Mouse (Mus musculus) adrenal gland, postnatal 25 days (tissue): Measurements from ENCODE around the gene Olfr1026. TPM values are rescaled to one million over a fixed set of nuclear protein-coding genes. Genes with fewer than 3 reads are reported as not detected.

ENCODE experiments used
- DNase-seq: peaks from one replicate; pipeline ENCODE4 v3.0.0; 2021; ENCODE audit warnings: mixed read lengths
- long read RNA-seq: library from polyadenylated mRNA; stranded (forward); transcript quantifications from one replicate; pipeline ENCODE4 v2.0.0, GENCODE M21; 2021
- total RNA-seq: library from RNA; stranded (reverse); gene quantifications from 2 replicates; pipeline ENCODE4 v1.2.3, GENCODE M21; 2021

Gene Olfr1026
- total RNA-seq: not detected in 2 replicates
- long read RNA-seq: 0 reads

- DNase-seq: no peak
Measured at GRCm38 (mm10) chr2:85921258-85921657, at the start of gene Olfr1026. Olfr1026 (plus strand) TSS chr2:85921558.

GRCm38 (mm10) chr2:85885340-85885739 is 36.0 kb upstream of the Olfr1026 start, which contains the start of gene Olfr1023:
Olfr1023 (plus strand) TSS chr2:85885640.
- DNase-seq: no peak

- DNase-seq: no peak
Measured at GRCm38 (mm10) chr2:85904952-85905351, 16.4 kb upstream of the Olfr1026 start, which contains the start of gene Olfr1024. Olfr1024 (minus strand) TSS chr2:85905052.

- DNase-seq: no peak
Measured at GRCm38 (mm10) chr2:85913197-85913596, 8.2 kb upstream of the Olfr1026 start.

GRCm38 (mm10) chr2:85914893-85915292 is 6.5 kb upstream of the Olfr1026 start, which contains the start of gene Olfr1025-ps1:
Olfr1025-ps1 (plus strand) TSS chr2:85915193.
- DNase-seq: no peak

- no peak for DNase-seq
Measured at GRCm38 (mm10) chr2:85950137-85950536, 28.8 kb downstream of the Olfr1026 start, which contains the start of gene Olfr1028. Olfr1028 (plus strand) TSS chr2:85950437.

- no peak for DNase-seq
Measured at GRCm38 (mm10) chr2:85973595-85973994, 52.2 kb downstream of the Olfr1026 start, which contains the start of gene Olfr1029. Olfr1029 (plus strand) TSS chr2:85973895.

Other genes starting within 250 kb of the Olfr1026 start
- gene Olfr1006, start 242.8 kb upstream of the Olfr1026 start, total RNA-seq: not detected in 2 replicates
- gene Olfr1008, start 232.1 kb upstream of the Olfr1026 start, total RNA-seq: not detected in 2 replicates
- 0.30 TPM in 1 of 2 replicates, not detected in the other for gene Olfr1009, start 206.1 kb upstream of the Olfr1026 start, total RNA-seq
- not detected in 2 replicates for gene Olfr1012, start 158.8 kb upstream of the Olfr1026 start, total RNA-seq
- gene Olfr1013, start 154.5 kb upstream of the Olfr1026 start, total RNA-seq: 0.06 TPM in 1 of 2 replicates, not detected in the other
- 0.38 TPM in 1 of 2 replicates, not detected in the other for gene Olfr1014, start 148.8 kb upstream of the Olfr1026 start, total RNA-seq
- not detected in 2 replicates for gene Olfr1015, start 139.5 kb upstream of the Olfr1026 start, total RNA-seq
- gene Olfr1016, start 119.0 kb upstream of the Olfr1026 start, total RNA-seq: not detected in 2 replicates
- gene Olfr1018, start 103.1 kb upstream of the Olfr1026 start, total RNA-seq: not detected in 2 replicates
- not detected in 2 replicates for gene Olfr1019, start 76.1 kb upstream of the Olfr1026 start, total RNA-seq
- not detected in 2 replicates for gene Olfr1020, start 74.5 kb upstream of the Olfr1026 start, total RNA-seq
- gene Olfr1022, start 53.0 kb upstream of the Olfr1026 start, total RNA-seq: not detected in 2 replicates
- not detected in 2 replicates for gene Olfr1023, start 35.9 kb upstream of the Olfr1026 start, total RNA-seq
- not detected in 2 replicates for gene Olfr1024, start 16.5 kb upstream of the Olfr1026 start, total RNA-seq
- gene Olfr1025-ps1, start 6.4 kb upstream of the Olfr1026 start, total RNA-seq: not detected in 2 replicates
- not detected in 2 replicates for gene Olfr1028, start 28.9 kb downstream of the Olfr1026 start, total RNA-seq
- gene Olfr1029, start 52.3 kb downstream of the Olfr1026 start, total RNA-seq: not detected in 2 replicates
- gene Olfr1030, start 57.7 kb downstream of the Olfr1026 start, total RNA-seq: not detected in 2 replicates
- gene Olfr1031, start 68.7 kb downstream of the Olfr1026 start, total RNA-seq: not detected in 2 replicates
- not detected in 2 replicates for gene Olfr1032, start 84.0 kb downstream of the Olfr1026 start, total RNA-seq
- gene Olfr1033, start 99.1 kb downstream of the Olfr1026 start, total RNA-seq: 4.5 and 4.9 TPM in 2 replicates
- gene Olfr1034, start 124.3 kb downstream of the Olfr1026 start, total RNA-seq: 0.29 and 0.33 TPM in 2 replicates
- gene Olfr1036, start 152.4 kb downstream of the Olfr1026 start, total RNA-seq: not detected in 2 replicates
- gene Olfr1037, start 165.8 kb downstream of the Olfr1026 start, total RNA-seq: not detected in 2 replicates
- not detected in 2 replicates for gene Olfr1039, start 214.4 kb downstream of the Olfr1026 start, total RNA-seq
- not detected in 2 replicates for gene Olfr1040, start 225.2 kb downstream of the Olfr1026 start, total RNA-seq
- gene Olfr1042, start 240.3 kb downstream of the Olfr1026 start, total RNA-seq: not detected in 2 replicates
- gene Olfr1043, start 246.0 kb downstream of the Olfr1026 start, total RNA-seq: not detected in 2 replicates